Mouse (Mus musculus): Measurements from ENCODE around the gene Slc12a3. TPM values are rescaled to one million over a fixed set of nuclear protein-coding genes. Genes with fewer than 3 reads are reported as not detected.

The Slc12a3 gene
- total and polyA plus RNA-seq, 3 experiments = 0.44 TPM; not detected in 2

GRCm38 (mm10) chr8:94387785-94388184 lies 58.8 kb downstream of the Slc12a3 start:
- Histone ChIP-seq H3K4me1 (ENCODE audit: insufficient read depth, low read depth, low read length) (peaks cover 32% of the 10 kb centered on the region), H3K9me3 (replicated peaks) (no peaks in the 10 kb centered on the region), H3K4me3 (ENCODE audit: low read depth, low read length) (peak overlapping the region; percentile 96), H3K36me3 (replicated peaks) (peaks cover 40% of the 10 kb centered on the region), H3K27me3 (ENCODE audit: insufficient read depth, low read length) (peaks cover under 1% of the 10 kb centered on the region; the same call in 1 of the 2 replicates)
- ATAC-seq (ENCODE audit: extremely low read depth, insufficient number of reproducible peaks, low FRiP score, poor library complexity, severe bottlenecking) (no peak), DNase-seq (ENCODE audit: low spot score) (no peak)
- no peak for TF ChIP-seq CTCF (IDR thresholded peaks at IDR 0.05; ENCODE audit: low read depth, low read length)
- TF ChIP-seq POLR2AphosphoS5 (IDR thresholded peaks at IDR 0.05; ENCODE audit: insufficient replicate concordance, low read depth, low read length) = no peak
- TF ChIP-seq GATA2 (IDR thresholded peaks at IDR 0.05; ENCODE audit: borderline replicate concordance, low read depth, low read length) = no peak
- no peak for TF ChIP-seq GATA1 (IDR thresholded peaks at IDR 0.05; ENCODE audit: borderline replicate concordance, low read length)
- no peak for TF ChIP-seq TAL1 (conservative IDR thresholded peaks at IDR 0.05; ENCODE audit: low read depth, low read length)

- Histone ChIP-seq H3K4me1 (ENCODE audit: insufficient read depth, low read depth, low read length) (peaks cover 26% of the 10 kb centered on the region), H3K4me3 (ENCODE audit: low read depth, low read length) (no peak overlapping the region), H3K36me3 (replicated peaks) (peaks cover 56% of the 10 kb centered on the region), H3K9me3 (replicated peaks) (no peaks in the 10 kb centered on the region), H3K27me3 (ENCODE audit: insufficient read depth, low read length) (no peaks in the 10 kb centered on the region)
- TF ChIP-seq GATA2 (IDR thresholded peaks at IDR 0.05; ENCODE audit: borderline replicate concordance, low read depth, low read length) (no peak), POLR2AphosphoS5 (IDR thresholded peaks at IDR 0.05; ENCODE audit: insufficient replicate concordance, low read depth, low read length) (no peak), TAL1 (conservative IDR thresholded peaks at IDR 0.05; ENCODE audit: low read depth, low read length) (no peak), GATA1 (IDR thresholded peaks at IDR 0.05; ENCODE audit: borderline replicate concordance, low read length) (no peak), CTCF (IDR thresholded peaks at IDR 0.05; ENCODE audit: low read depth, low read length) (no peak)
- ATAC-seq (ENCODE audit: extremely low read depth, insufficient number of reproducible peaks, low FRiP score, poor library complexity, severe bottlenecking) (no peak), DNase-seq (ENCODE audit: low spot score) (no peak)
These were observed 60.5 kb downstream of the Slc12a3 start for GRCm38 (mm10) chr8:94389531-94389930.

GRCm38 (mm10) chr8:94390429-94390828 lies 61.4 kb downstream of the Slc12a3 start:
- DNase-seq (ENCODE audit: low spot score) (no peak), ATAC-seq (ENCODE audit: extremely low read depth, insufficient number of reproducible peaks, low FRiP score, poor library complexity, severe bottlenecking) (no peak)
- Histone ChIP-seq H3K27me3 (ENCODE audit: insufficient read depth, low read length) (no peaks in the 10 kb centered on the region), H3K36me3 (replicated peaks) (peaks cover 65% of the 10 kb centered on the region), H3K4me1 (ENCODE audit: insufficient read depth, low read depth, low read length) (peaks cover 24% of the 10 kb centered on the region), H3K4me3 (ENCODE audit: low read depth, low read length) (no peak overlapping the region), H3K9me3 (replicated peaks) (no peaks in the 10 kb centered on the region)
- TF ChIP-seq TAL1 (conservative IDR thresholded peaks at IDR 0.05; ENCODE audit: low read depth, low read length) (no peak), POLR2AphosphoS5 (IDR thresholded peaks at IDR 0.05; ENCODE audit: insufficient replicate concordance, low read depth, low read length) (no peak), GATA2 (IDR thresholded peaks at IDR 0.05; ENCODE audit: borderline replicate concordance, low read depth, low read length) (no peak), CTCF (IDR thresholded peaks at IDR 0.05; ENCODE audit: low read depth, low read length) (no peak), GATA1 (IDR thresholded peaks at IDR 0.05; ENCODE audit: borderline replicate concordance, low read length) (no peak)

- no peak for DNase-seq (ENCODE audit: low spot score)
- Histone ChIP-seq H3K27me3 (ENCODE audit: insufficient read depth, low read length) (no peaks in the 10 kb centered on the region), H3K9me3 (replicated peaks) (no peaks in the 10 kb centered on the region), H3K36me3 (replicated peaks) (peaks cover 70% of the 10 kb centered on the region), H3K4me1 (ENCODE audit: insufficient read depth, low read depth, low read length) (peaks cover 20% of the 10 kb centered on the region), H3K4me3 (ENCODE audit: low read depth, low read length) (no peak overlapping the region)
- ATAC-seq (ENCODE audit: extremely low read depth, insufficient number of reproducible peaks, low FRiP score, poor library complexity, severe bottlenecking) = no peak
- TF ChIP-seq TAL1 (conservative IDR thresholded peaks at IDR 0.05; ENCODE audit: low read depth, low read length) (no peak), GATA2 (IDR thresholded peaks at IDR 0.05; ENCODE audit: borderline replicate concordance, low read depth, low read length) (no peak), CTCF (IDR thresholded peaks at IDR 0.05; ENCODE audit: low read depth, low read length) (no peak), GATA1 (IDR thresholded peaks at IDR 0.05; ENCODE audit: borderline replicate concordance, low read length) (no peak), POLR2AphosphoS5 (IDR thresholded peaks at IDR 0.05; ENCODE audit: insufficient replicate concordance, low read depth, low read length) (no peak)
These were observed 61.9 kb downstream of the Slc12a3 start for GRCm38 (mm10) chr8:94390910-94391309.

- TF ChIP-seq TAL1 (conservative IDR thresholded peaks at IDR 0.05; ENCODE audit: low read depth, low read length) = no peak
- no peak for TF ChIP-seq CTCF (IDR thresholded peaks at IDR 0.05; ENCODE audit: low read depth, low read length)
- no peak for TF ChIP-seq GATA1 (IDR thresholded peaks at IDR 0.05; ENCODE audit: borderline replicate concordance, low read length)
- TF ChIP-seq POLR2AphosphoS5 (IDR thresholded peaks at IDR 0.05; ENCODE audit: insufficient replicate concordance, low read depth, low read length) = no peak
- TF ChIP-seq GATA2 (IDR thresholded peaks at IDR 0.05; ENCODE audit: borderline replicate concordance, low read depth, low read length) = no peak
- no peak for ATAC-seq (ENCODE audit: extremely low read depth, insufficient number of reproducible peaks, low FRiP score, poor library complexity, severe bottlenecking)
- Histone ChIP-seq H3K27me3 (ENCODE audit: insufficient read depth, low read length) (no peaks in the 10 kb centered on the region), H3K9me3 (replicated peaks) (no peaks in the 10 kb centered on the region), H3K36me3 (replicated peaks) (peaks cover 83% of the 10 kb centered on the region), H3K4me1 (ENCODE audit: insufficient read depth, low read depth, low read length) (peaks cover 12% of the 10 kb centered on the region), H3K4me3 (ENCODE audit: low read depth, low read length) (no peak overlapping the region)
- peak; percentile 23 for DNase-seq (ENCODE audit: low spot score)
These were observed 63.1 kb downstream of the Slc12a3 start for GRCm38 (mm10) chr8:94392147-94392546.

GRCm38 (mm10) chr8:94392648-94393047 lies 63.6 kb downstream of the Slc12a3 start:
- peaks cover 88% of the 10 kb centered on the region for H3K36me3 ChIP-seq (replicated peaks)

More at GRCm38 (mm10) chr8:94392648-94393047, 63.6 kb downstream of the Slc12a3 start:
- DNase-seq (ENCODE audit: low spot score) = no peak
- H3K9me3 ChIP-seq (replicated peaks) = no peaks in the 10 kb centered on the region
- no peak for ATAC-seq (ENCODE audit: extremely low read depth, insufficient number of reproducible peaks, low FRiP score, poor library complexity, severe bottlenecking)
- TF ChIP-seq POLR2AphosphoS5 (IDR thresholded peaks at IDR 0.05; ENCODE audit: insufficient replicate concordance, low read depth, low read length) (no peak), GATA2 (IDR thresholded peaks at IDR 0.05; ENCODE audit: borderline replicate concordance, low read depth, low read length) (no peak), TAL1 (conservative IDR thresholded peaks at IDR 0.05; ENCODE audit: low read depth, low read length) (no peak), CTCF (IDR thresholded peaks at IDR 0.05; ENCODE audit: low read depth, low read length) (no peak), GATA1 (IDR thresholded peaks at IDR 0.05; ENCODE audit: borderline replicate concordance, low read length) (no peak)
- H3K4me3 ChIP-seq (ENCODE audit: low read depth, low read length) = no peak overlapping the region
- peaks cover 11% of the 10 kb centered on the region for H3K4me1 ChIP-seq (ENCODE audit: insufficient read depth, low read depth, low read length)
- H3K27me3 ChIP-seq (ENCODE audit: insufficient read depth, low read length) = no peaks in the 10 kb centered on the region

Data from G1E (cell line).